Mouse (Mus musculus) MEL (cell line): ENCODE results near the gene Sparc. TPM values are rescaled to one million over a fixed set of nuclear protein-coding genes. Genes with fewer than 3 reads are reported as not detected.
A peak's percentile ranks its signal among the peaks of the same experiment; 100 is the strongest.

Experiments used
- DNase-seq: peaks from one replicate; pipeline ENCODE4 v3.0.0; 2011; ENCODE audit warnings: low read depth, low spot score
- H3K27ac ChIP-seq: 2 replicates; pipeline ENCODE4 v1.5.1; 2012; ENCODE audit warnings: low read depth, mild to moderate bottlenecking, control low read depth, low read length, moderate library complexity; ENCODE audit not compliant: control insufficient read depth
- H3K27me3 ChIP-seq, 2 experiments: fragments of 150-350 bp in 1 of 2; sonication (generic) in 1 of 2; 2 replicates each; pipeline ENCODE4 v1.6.1; 2012; ENCODE audit warnings: low read length in 2 of 2, mild to moderate bottlenecking in 2 of 2, improper control_type of control experiment in 1 of 2, moderate library complexity in 1 of 2; ENCODE audit not compliant: insufficient read depth in 2 of 2, control insufficient read depth in 1 of 2
- H3K36me3 ChIP-seq, 2 experiments: 2 replicates each; pipeline ENCODE4 v1.6.1; 2012 to 2014; ENCODE audit warnings: low read length in 2 of 2, improper control_type of control experiment in 1 of 2, inconsistent platforms in 1 of 2, mild to moderate bottlenecking in 1 of 2; ENCODE audit not compliant: insufficient read depth in 2 of 2, control insufficient read depth in 1 of 2
- H3K4me1 ChIP-seq, 2 experiments: fragments of 150-350 bp in 1 of 2; sonication (generic) in 1 of 2; 2 replicates each; pipeline ENCODE4 v1.6.1; 2012; ENCODE audit warnings: low read length in 2 of 2, improper control_type of control experiment in 1 of 2, mild to moderate bottlenecking in 1 of 2; ENCODE audit not compliant: insufficient read depth in 2 of 2, control insufficient read depth in 1 of 2
- H3K4me3 ChIP-seq, 2 experiments: fragments of 150-350 bp in 1 of 2; sonication (generic) in 1 of 2; 2 replicates each; pipeline ENCODE4 v1.5.1; 2012; ENCODE audit warnings: low read depth in 2 of 2, low read length in 2 of 2, mild to moderate bottlenecking in 2 of 2, moderate library complexity in 2 of 2, control low read depth in 1 of 2, improper control_type of control experiment in 1 of 2; ENCODE audit not compliant: control insufficient read depth in 1 of 2, insufficient read depth in 1 of 2
- H3K79me2 ChIP-seq: 2 replicates; pipeline ENCODE4 v1.6.1; 2012; ENCODE audit warnings: mild to moderate bottlenecking, low read length, moderate library complexity; ENCODE audit not compliant: control insufficient read depth, poor library complexity, insufficient read depth
- H3K9ac ChIP-seq: 2 replicates; pipeline ENCODE4 v1.6.1; 2012; ENCODE audit warnings: low read depth, mild to moderate bottlenecking, control low read depth, low read length, moderate library complexity; ENCODE audit not compliant: control insufficient read depth, poor library complexity, severe bottlenecking
- H3K9me3 ChIP-seq: fragments of 150-350 bp; sonication (generic); replicated peaks from 2 replicates; pipeline ENCODE4 v1.6.1; 2012; ENCODE audit warnings: mild to moderate bottlenecking, low read length, improper control_type of control experiment, moderate library complexity; ENCODE audit not compliant: insufficient read depth
- CHD1 ChIP-seq: IDR thresholded peaks from 2 replicates; pipeline ENCODE4 v1.6.1; 2012; ENCODE audit warnings: low read depth, mild to moderate bottlenecking, inconsistent platforms, low read length, improper control_type of control experiment
- CHD2 ChIP-seq: IDR thresholded peaks from 2 replicates; pipeline ENCODE4 v1.6.1; 2011; ENCODE audit warnings: low read length, improper control_type of control experiment
- CTCF ChIP-seq, 3 experiments: IDR thresholded peaks in 2 of 3; conservative IDR thresholded peaks in 1 of 3; 2 replicates each; pipeline ENCODE4 v1.5.1; 2011 to 2012; ENCODE audit warnings: low read length in 3 of 3, low read depth in 2 of 3, mild to moderate bottlenecking in 2 of 3, improper control_type of control experiment in 1 of 3, inconsistent platforms in 1 of 3, mixed read lengths in 1 of 3, moderate library complexity in 1 of 3; ENCODE audit not compliant: control insufficient read depth in 1 of 3, insufficient read depth in 1 of 3, poor library complexity in 1 of 3, severe bottlenecking in 1 of 3
- E2F4 ChIP-seq: IDR thresholded peaks from 2 replicates; pipeline ENCODE4 v1.6.1; 2011; ENCODE audit warnings: low read depth, low read length, improper control_type of control experiment, borderline replicate concordance
- ELF1 ChIP-seq: IDR thresholded peaks from 2 replicates; pipeline ENCODE4 v1.6.1; 2014; ENCODE audit warnings: low read depth, mild to moderate bottlenecking, inconsistent platforms, low read length, improper control_type of control experiment, moderate library complexity
- EP300 ChIP-seq, 2 experiments: IDR thresholded peaks; 2 replicates each; pipeline ENCODE4 v1.6.1; 2011; ENCODE audit warnings: improper control_type of control experiment in 2 of 2, low read length in 2 of 2, low read depth in 1 of 2, mild to moderate bottlenecking in 1 of 2
- GATA1 ChIP-seq: IDR thresholded peaks from 2 replicates; pipeline ENCODE4 v1.6.1; 2011; ENCODE audit warnings: low read depth, low read length, improper control_type of control experiment
- JUND ChIP-seq: IDR thresholded peaks from 2 replicates; pipeline ENCODE4 v1.6.1; 2011; ENCODE audit warnings: low read depth, mild to moderate bottlenecking, improper control_type of control experiment, low read length
- MAX ChIP-seq: IDR thresholded peaks from 2 replicates; pipeline ENCODE4 v1.6.1; 2011; ENCODE audit warnings: low read length, improper control_type of control experiment
- MAZ ChIP-seq: IDR thresholded peaks from 2 replicates; pipeline ENCODE4 v1.6.1; 2012; ENCODE audit warnings: low read depth, mild to moderate bottlenecking, inconsistent platforms, low read length, improper control_type of control experiment
- MEF2A ChIP-seq: IDR thresholded peaks from 2 replicates; pipeline ENCODE4 v1.6.1; 2014; ENCODE audit warnings: low read depth, mild to moderate bottlenecking, inconsistent platforms, low read length, improper control_type of control experiment; ENCODE audit not compliant: poor library complexity, insufficient replicate concordance, severe bottlenecking; ENCODE audit errors: extremely low read depth
- MXI1 ChIP-seq: IDR thresholded peaks from 2 replicates; pipeline ENCODE4 v1.6.1; 2011; ENCODE audit warnings: mild to moderate bottlenecking, low read depth, low read length, improper control_type of control experiment
- MYC ChIP-seq: IDR thresholded peaks from 2 replicates; pipeline ENCODE4 v1.6.1; 2011; ENCODE audit warnings: low read depth, mild to moderate bottlenecking, low read length, improper control_type of control experiment, moderate library complexity
- POLR2AphosphoS2 ChIP-seq: IDR thresholded peaks from 2 replicates; pipeline ENCODE4 v1.6.1; 2011; ENCODE audit warnings: low read length, improper control_type of control experiment
- POLR2AphosphoS5 ChIP-seq: IDR thresholded peaks from 2 replicates; pipeline ENCODE4 v1.6.1; 2012; ENCODE audit warnings: low read depth, borderline replicate concordance, mild to moderate bottlenecking, inconsistent platforms, low read length, moderate library complexity, mixed read lengths
- RCOR1 ChIP-seq: IDR thresholded peaks from 2 replicates; pipeline ENCODE4 v1.6.1; 2012; ENCODE audit warnings: low read depth, mild to moderate bottlenecking, inconsistent platforms, low read length, improper control_type of control experiment
- SIN3A ChIP-seq: IDR thresholded peaks from 2 replicates; pipeline ENCODE4 v1.6.1; 2012; ENCODE audit warnings: low read length, improper control_type of control experiment, inconsistent platforms
- TBP ChIP-seq: IDR thresholded peaks from 2 replicates; pipeline ENCODE4 v1.8.0; 2011; ENCODE audit warnings: low read depth, low read length, improper control_type of control experiment
- USF1 ChIP-seq: IDR thresholded peaks from 2 replicates; pipeline ENCODE4 v1.6.1; 2014; ENCODE audit warnings: low read depth, mild to moderate bottlenecking, inconsistent platforms, low read length, improper control_type of control experiment, moderate library complexity
- USF2 ChIP-seq, 2 experiments: IDR thresholded peaks; 2 replicates each; pipeline ENCODE4 v1.6.1; 2011 to 2012; ENCODE audit warnings: improper control_type of control experiment in 2 of 2, low read length in 2 of 2, borderline replicate concordance in 1 of 2, inconsistent platforms in 1 of 2, low read depth in 1 of 2, mild to moderate bottlenecking in 1 of 2; ENCODE audit not compliant: insufficient read depth in 1 of 2
- ZNF384 ChIP-seq: IDR thresholded peaks from 2 replicates; pipeline ENCODE4 v1.6.1; 2012; ENCODE audit warnings: low read depth, mild to moderate bottlenecking, inconsistent platforms, low read length, improper control_type of control experiment
- polyA plus RNA-seq, 2 experiments: library from polyadenylated mRNA; stranded (reverse) in 1 of 2; unstranded in 1 of 2; fragments of >175 nt in 1 of 2; fragments of >200 nt in 1 of 2; gene quantifications; 2 replicates each; pipeline versions ENCODE4 v1.2.1 to v1.2.4; 2012; ENCODE audit warnings: low replicate concordance in 2 of 2, low read depth in 1 of 2; ENCODE audit not compliant: insufficient read length in 2 of 2, insufficient read depth in 1 of 2, missing spikeins in 1 of 2
- total RNA-seq: library from RNA; depleted of rRNA; stranded (reverse); fragments of 300-350 nt; gene quantifications from 2 replicates; pipeline ENCODE4 v1.2.3, GENCODE M21; 2012

Sparc gene
- total and polyA plus RNA-seq, 3 experiments: not detected

DNA sequence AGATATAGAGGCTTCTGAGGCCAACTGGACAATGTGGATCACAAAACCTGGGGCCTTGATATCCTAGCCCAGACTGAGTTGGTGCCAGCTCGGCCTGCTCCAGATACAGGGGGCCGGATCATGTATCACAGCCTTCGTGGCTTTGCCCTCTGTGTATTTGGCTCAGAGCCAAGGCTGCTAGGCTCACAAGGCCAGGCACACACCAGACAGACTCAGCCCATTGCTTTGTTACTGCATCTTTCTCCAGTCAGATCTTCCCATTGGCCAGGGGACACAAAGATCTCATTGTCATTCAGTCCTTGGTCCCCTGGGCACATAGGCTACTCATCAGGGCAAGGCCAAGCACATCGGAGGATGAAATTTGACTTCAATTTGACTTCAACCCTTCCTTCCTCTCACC lies 773 bp upstream of the Sparc start:
- Histone ChIP-seq H3K36me3 (no peaks in the 10 kb centered on the region), H3K79me2 (no peaks in the 10 kb centered on the region), H3K4me3 (no peak overlapping the region), H3K4me1 (peaks cover 0 to 5% of the 10 kb centered on the region in 2 experiments; a peak in 1 of 4 replicates), H3K27me3 (peaks cover 7 to 13% of the 10 kb centered on the region in 2 experiments; a peak in 3 of 4 replicates), H3K9ac (no peak overlapping the region), H3K9me3 (no peaks in the 10 kb centered on the region), H3K27ac (no peak overlapping the region)
- TF ChIP-seq MAX (no peak), USF1 (no peak), MEF2A (no peak), JUND (no peak), MYC (no peak), ZNF384 (no peak), E2F4 (no peak), CTCF (IDR thresholded peaks at IDR 0.05 in 2 of 3, conservative IDR thresholded peaks at IDR 0.05 in 1 of 3; ENCODE audit: control insufficient read depth in 1 of 3, insufficient read depth in 1 of 3, low read depth in 2 of 3, low read length in 3 of 3, poor library complexity in 1 of 3, severe bottlenecking in 1 of 3) (no peak)
- DNase-seq: peak; percentile 53

DNA sequence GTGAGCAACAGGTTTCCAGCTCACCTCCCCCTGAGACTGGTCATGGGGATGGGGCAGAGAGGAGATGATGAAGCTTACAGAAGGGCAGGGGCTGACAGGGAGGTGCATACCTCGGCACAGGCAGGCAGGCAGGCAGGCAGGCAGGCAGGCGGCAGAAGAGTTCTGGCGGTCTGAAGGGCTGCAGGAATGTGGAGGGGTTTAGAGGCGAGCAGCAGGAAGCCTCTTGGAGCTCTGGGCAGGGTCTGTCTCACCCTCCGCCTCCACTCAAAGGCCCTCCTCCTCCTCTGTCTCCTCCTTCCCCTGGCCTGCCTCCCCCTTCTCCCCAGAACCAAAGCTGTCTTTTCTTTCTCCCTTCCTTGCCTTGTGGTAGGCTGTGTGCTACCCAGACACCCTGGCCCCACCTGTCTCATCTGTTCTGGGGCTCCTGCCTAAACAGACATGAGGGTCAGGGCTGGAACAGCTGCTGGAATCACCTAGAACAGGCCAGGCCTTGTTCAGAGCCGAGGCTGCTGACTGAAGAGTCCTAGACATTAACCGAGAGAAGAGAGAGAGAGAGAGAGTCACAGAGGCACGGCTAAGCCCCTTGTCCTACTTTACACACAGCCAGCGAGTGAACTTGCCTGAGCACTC lies 3.2 kb downstream of the Sparc start:
- Histone ChIP-seq H3K36me3 (no peaks in the 10 kb centered on the region), H3K9ac (no peak overlapping the region), H3K27me3 (peaks cover under 1 to 5% of the 10 kb centered on the region in 2 experiments; a peak in 3 of 4 replicates), H3K4me3 (no peak overlapping the region), H3K9me3 (no peaks in the 10 kb centered on the region), H3K79me2 (no peaks in the 10 kb centered on the region), H3K4me1 (peaks cover 0 to 5% of the 10 kb centered on the region in 2 experiments; a peak in 1 of 4 replicates), H3K27ac (no peak overlapping the region)
- no peak for TF ChIP-seq CHD2
- no peak for TF ChIP-seq MAZ
- no peak for TF ChIP-seq TBP
- DNase-seq: no peak

DNA sequence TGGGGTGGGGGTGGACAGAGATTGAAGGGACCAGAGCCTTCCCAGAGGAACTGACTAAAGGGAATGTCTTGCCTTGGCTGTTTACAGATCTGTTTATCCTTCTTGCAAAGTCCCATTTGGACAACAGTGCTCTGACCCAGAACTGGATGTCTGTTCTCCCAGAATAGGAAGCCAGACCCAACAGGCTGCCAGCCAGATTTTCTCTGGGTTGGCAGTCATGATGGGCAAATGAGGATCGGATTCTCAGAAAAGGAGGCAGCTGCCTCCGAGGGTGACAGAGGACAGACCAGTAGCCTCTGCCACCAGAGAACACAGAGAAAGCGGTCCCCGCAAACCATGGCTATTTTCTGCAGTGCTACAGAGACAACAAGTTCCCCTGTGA lies 3.7 kb downstream of the Sparc start:
- Histone ChIP-seq H3K4me1 (peaks cover 0 to 5% of the 10 kb centered on the region in 2 experiments; a peak in 1 of 4 replicates), H3K79me2 (no peaks in the 10 kb centered on the region), H3K4me3 (no peak overlapping the region), H3K9ac (no peak overlapping the region), H3K27me3 (peaks cover 0 to 5% of the 10 kb centered on the region in 2 experiments; a peak in 3 of 4 replicates), H3K9me3 (no peaks in the 10 kb centered on the region), H3K36me3 (no peaks in the 10 kb centered on the region), H3K27ac (no peak overlapping the region)
- no peak for DNase-seq
- TF ChIP-seq MXI1 (no peak), TBP (no peak), POLR2AphosphoS2 (no peak), POLR2AphosphoS5 (no peak), USF2 (IDR thresholded peaks at IDR 0.05; ENCODE audit: borderline replicate concordance in 1 of 2, insufficient read depth in 1 of 2, low read depth in 1 of 2, low read length in 2 of 2) (no peak), SIN3A (no peak), CHD1 (no peak), RCOR1 (no peak), MYC (no peak), GATA1 (no peak), USF1 (no peak), EP300 (IDR thresholded peaks at IDR 0.05; ENCODE audit: low read depth in 1 of 2, low read length in 2 of 2) (no peak), CHD2 (no peak), ELF1 (no peak)
